Mouse (Mus musculus) MEL (cell line): ENCODE measurements around the gene Gm12394. TPM values are rescaled to one million over a fixed set of nuclear protein-coding genes. Genes with fewer than 3 reads are reported as not detected.

Source experiments
- DNase-seq: peaks from one replicate; pipeline ENCODE4 v3.0.0; 2011; ENCODE audit warnings: low read depth, low spot score
- H3K27ac ChIP-seq: 2 replicates; pipeline ENCODE4 v1.5.1; 2012; ENCODE audit warnings: low read depth, mild to moderate bottlenecking, control low read depth, low read length, moderate library complexity; ENCODE audit not compliant: control insufficient read depth
- H3K27me3 ChIP-seq, 2 experiments: fragments of 150-350 bp in 1 of 2; sonication (generic) in 1 of 2; 2 replicates each; pipeline ENCODE4 v1.6.1; 2012; ENCODE audit warnings: low read length in 2 of 2, mild to moderate bottlenecking in 2 of 2, improper control_type of control experiment in 1 of 2, moderate library complexity in 1 of 2; ENCODE audit not compliant: insufficient read depth in 2 of 2, control insufficient read depth in 1 of 2
- H3K36me3 ChIP-seq, 2 experiments: 2 replicates each; pipeline ENCODE4 v1.6.1; 2012 to 2014; ENCODE audit warnings: low read length in 2 of 2, improper control_type of control experiment in 1 of 2, inconsistent platforms in 1 of 2, mild to moderate bottlenecking in 1 of 2; ENCODE audit not compliant: insufficient read depth in 2 of 2, control insufficient read depth in 1 of 2
- H3K4me1 ChIP-seq, 2 experiments: fragments of 150-350 bp in 1 of 2; sonication (generic) in 1 of 2; 2 replicates each; pipeline ENCODE4 v1.6.1; 2012; ENCODE audit warnings: low read length in 2 of 2, improper control_type of control experiment in 1 of 2, mild to moderate bottlenecking in 1 of 2; ENCODE audit not compliant: insufficient read depth in 2 of 2, control insufficient read depth in 1 of 2
- H3K4me3 ChIP-seq, 2 experiments: fragments of 150-350 bp in 1 of 2; sonication (generic) in 1 of 2; 2 replicates each; pipeline ENCODE4 v1.5.1; 2012; ENCODE audit warnings: low read depth in 2 of 2, low read length in 2 of 2, mild to moderate bottlenecking in 2 of 2, moderate library complexity in 2 of 2, control low read depth in 1 of 2, improper control_type of control experiment in 1 of 2; ENCODE audit not compliant: control insufficient read depth in 1 of 2, insufficient read depth in 1 of 2
- H3K79me2 ChIP-seq: 2 replicates; pipeline ENCODE4 v1.6.1; 2012; ENCODE audit warnings: mild to moderate bottlenecking, low read length, moderate library complexity; ENCODE audit not compliant: control insufficient read depth, poor library complexity, insufficient read depth
- H3K9ac ChIP-seq: 2 replicates; pipeline ENCODE4 v1.6.1; 2012; ENCODE audit warnings: low read depth, mild to moderate bottlenecking, control low read depth, low read length, moderate library complexity; ENCODE audit not compliant: control insufficient read depth, poor library complexity, severe bottlenecking
- H3K9me3 ChIP-seq: fragments of 150-350 bp; sonication (generic); replicated peaks from 2 replicates; pipeline ENCODE4 v1.6.1; 2012; ENCODE audit warnings: mild to moderate bottlenecking, low read length, improper control_type of control experiment, moderate library complexity; ENCODE audit not compliant: insufficient read depth
- BHLHE40 ChIP-seq: IDR thresholded peaks from 2 replicates; pipeline ENCODE4 v1.6.1; 2012; ENCODE audit warnings: low read depth, mild to moderate bottlenecking, inconsistent platforms, low read length, improper control_type of control experiment, borderline replicate concordance
- CHD1 ChIP-seq: IDR thresholded peaks from 2 replicates; pipeline ENCODE4 v1.6.1; 2012; ENCODE audit warnings: low read depth, mild to moderate bottlenecking, inconsistent platforms, low read length, improper control_type of control experiment
- CHD2 ChIP-seq: IDR thresholded peaks from 2 replicates; pipeline ENCODE4 v1.6.1; 2011; ENCODE audit warnings: low read length, improper control_type of control experiment
- CTCF ChIP-seq, 3 experiments: IDR thresholded peaks in 2 of 3; conservative IDR thresholded peaks in 1 of 3; 2 replicates each; pipeline ENCODE4 v1.5.1; 2011 to 2012; ENCODE audit warnings: low read length in 3 of 3, low read depth in 2 of 3, mild to moderate bottlenecking in 2 of 3, improper control_type of control experiment in 1 of 3, inconsistent platforms in 1 of 3, mixed read lengths in 1 of 3, moderate library complexity in 1 of 3; ENCODE audit not compliant: control insufficient read depth in 1 of 3, insufficient read depth in 1 of 3, poor library complexity in 1 of 3, severe bottlenecking in 1 of 3
- ELF1 ChIP-seq: IDR thresholded peaks from 2 replicates; pipeline ENCODE4 v1.6.1; 2014; ENCODE audit warnings: low read depth, mild to moderate bottlenecking, inconsistent platforms, low read length, improper control_type of control experiment, moderate library complexity
- EP300 ChIP-seq, 2 experiments: IDR thresholded peaks; 2 replicates each; pipeline ENCODE4 v1.6.1; 2011; ENCODE audit warnings: improper control_type of control experiment in 2 of 2, low read length in 2 of 2, low read depth in 1 of 2, mild to moderate bottlenecking in 1 of 2
- GABPA ChIP-seq: IDR thresholded peaks from 2 replicates; pipeline ENCODE4 v1.6.1; 2012; ENCODE audit warnings: low read depth, mild to moderate bottlenecking, inconsistent platforms, low read length, improper control_type of control experiment, moderate library complexity
- GATA1 ChIP-seq: IDR thresholded peaks from 2 replicates; pipeline ENCODE4 v1.6.1; 2011; ENCODE audit warnings: low read depth, low read length, improper control_type of control experiment
- HCFC1 ChIP-seq: IDR thresholded peaks from 2 replicates; pipeline ENCODE4 v1.6.1; 2012; ENCODE audit warnings: low read depth, mild to moderate bottlenecking, inconsistent platforms, low read length, improper control_type of control experiment, moderate library complexity
- JUND ChIP-seq: IDR thresholded peaks from 2 replicates; pipeline ENCODE4 v1.6.1; 2011; ENCODE audit warnings: low read depth, mild to moderate bottlenecking, improper control_type of control experiment, low read length
- MAFK ChIP-seq: IDR thresholded peaks from 2 replicates; pipeline ENCODE4 v1.6.1; 2011; ENCODE audit warnings: low read depth, mild to moderate bottlenecking, low read length, improper control_type of control experiment, borderline replicate concordance
- MAX ChIP-seq: IDR thresholded peaks from 2 replicates; pipeline ENCODE4 v1.6.1; 2011; ENCODE audit warnings: low read length, improper control_type of control experiment
- MEF2A ChIP-seq: IDR thresholded peaks from 2 replicates; pipeline ENCODE4 v1.6.1; 2014; ENCODE audit warnings: low read depth, mild to moderate bottlenecking, inconsistent platforms, low read length, improper control_type of control experiment; ENCODE audit not compliant: poor library complexity, insufficient replicate concordance, severe bottlenecking; ENCODE audit errors: extremely low read depth
- MXI1 ChIP-seq: IDR thresholded peaks from 2 replicates; pipeline ENCODE4 v1.6.1; 2011; ENCODE audit warnings: mild to moderate bottlenecking, low read depth, low read length, improper control_type of control experiment
- MYC ChIP-seq: IDR thresholded peaks from 2 replicates; pipeline ENCODE4 v1.6.1; 2011; ENCODE audit warnings: low read depth, mild to moderate bottlenecking, low read length, improper control_type of control experiment, moderate library complexity
- NRF1 ChIP-seq: IDR thresholded peaks from 2 replicates; pipeline ENCODE4 v1.6.1; 2014; ENCODE audit warnings: low read depth, mild to moderate bottlenecking, inconsistent platforms, low read length, improper control_type of control experiment, moderate library complexity; ENCODE audit not compliant: poor library complexity, insufficient read depth, severe bottlenecking
- POLR2A ChIP-seq, 2 experiments: IDR thresholded peaks; 2 replicates each; pipeline ENCODE4 v1.6.1; 2011 to 2012; ENCODE audit warnings: low read length in 2 of 2, mild to moderate bottlenecking in 2 of 2, control low read depth in 1 of 2, improper control_type of control experiment in 1 of 2, low read depth in 1 of 2, moderate library complexity in 1 of 2; ENCODE audit not compliant: control insufficient read depth in 1 of 2, insufficient read depth in 1 of 2, poor library complexity in 1 of 2
- POLR2AphosphoS2 ChIP-seq: IDR thresholded peaks from 2 replicates; pipeline ENCODE4 v1.6.1; 2011; ENCODE audit warnings: low read length, improper control_type of control experiment
- POLR2AphosphoS5 ChIP-seq: IDR thresholded peaks from 2 replicates; pipeline ENCODE4 v1.6.1; 2012; ENCODE audit warnings: low read depth, borderline replicate concordance, mild to moderate bottlenecking, inconsistent platforms, low read length, moderate library complexity, mixed read lengths
- RAD21 ChIP-seq: IDR thresholded peaks from 2 replicates; pipeline ENCODE4 v1.6.1; 2011; ENCODE audit warnings: mild to moderate bottlenecking, low read depth, low read length, improper control_type of control experiment
- RCOR1 ChIP-seq: IDR thresholded peaks from 2 replicates; pipeline ENCODE4 v1.6.1; 2012; ENCODE audit warnings: low read depth, mild to moderate bottlenecking, inconsistent platforms, low read length, improper control_type of control experiment
- SIN3A ChIP-seq: IDR thresholded peaks from 2 replicates; pipeline ENCODE4 v1.6.1; 2012; ENCODE audit warnings: low read length, improper control_type of control experiment, inconsistent platforms
- SMC3 ChIP-seq: IDR thresholded peaks from 2 replicates; pipeline ENCODE4 v1.6.1; 2011; ENCODE audit warnings: low read depth, low read length, improper control_type of control experiment
- TAL1 ChIP-seq: IDR thresholded peaks from 2 replicates; pipeline ENCODE4 v1.6.1; 2012; ENCODE audit warnings: mild to moderate bottlenecking, inconsistent platforms, low read length, moderate library complexity, mixed read lengths
- TBP ChIP-seq: IDR thresholded peaks from 2 replicates; pipeline ENCODE4 v1.8.0; 2011; ENCODE audit warnings: low read depth, low read length, improper control_type of control experiment
- TCF12 ChIP-seq: IDR thresholded peaks from 2 replicates; pipeline ENCODE4 v1.6.1; 2014; ENCODE audit warnings: low read depth, mild to moderate bottlenecking, inconsistent platforms, low read length, improper control_type of control experiment, moderate library complexity
- UBTF ChIP-seq: IDR thresholded peaks from 2 replicates; pipeline ENCODE4 v1.6.1; 2012; ENCODE audit warnings: low read depth, mild to moderate bottlenecking, inconsistent platforms, low read length, improper control_type of control experiment, moderate library complexity, borderline replicate concordance; ENCODE audit not compliant: insufficient read depth
- USF1 ChIP-seq: IDR thresholded peaks from 2 replicates; pipeline ENCODE4 v1.6.1; 2014; ENCODE audit warnings: low read depth, mild to moderate bottlenecking, inconsistent platforms, low read length, improper control_type of control experiment, moderate library complexity
- USF2 ChIP-seq, 2 experiments: IDR thresholded peaks; 2 replicates each; pipeline ENCODE4 v1.6.1; 2011 to 2012; ENCODE audit warnings: improper control_type of control experiment in 2 of 2, low read length in 2 of 2, borderline replicate concordance in 1 of 2, inconsistent platforms in 1 of 2, low read depth in 1 of 2, mild to moderate bottlenecking in 1 of 2; ENCODE audit not compliant: insufficient read depth in 1 of 2
- ZC3H11A ChIP-seq: IDR thresholded peaks from 2 replicates; pipeline ENCODE4 v1.6.1; 2012; ENCODE audit warnings: low read depth, mild to moderate bottlenecking, inconsistent platforms, low read length, improper control_type of control experiment
- ZMIZ1 ChIP-seq: IDR thresholded peaks from 2 replicates; pipeline ENCODE4 v1.6.1; 2012; ENCODE audit warnings: low read depth, mild to moderate bottlenecking, inconsistent platforms, low read length, improper control_type of control experiment, moderate library complexity
- ZNF384 ChIP-seq: IDR thresholded peaks from 2 replicates; pipeline ENCODE4 v1.6.1; 2012; ENCODE audit warnings: low read depth, mild to moderate bottlenecking, inconsistent platforms, low read length, improper control_type of control experiment
- polyA plus RNA-seq, 2 experiments: library from polyadenylated mRNA; stranded (reverse) in 1 of 2; unstranded in 1 of 2; fragments of >175 nt in 1 of 2; fragments of >200 nt in 1 of 2; gene quantifications; 2 replicates each; pipeline versions ENCODE4 v1.2.1 to v1.2.4; 2012; ENCODE audit warnings: low replicate concordance in 2 of 2, low read depth in 1 of 2; ENCODE audit not compliant: insufficient read length in 2 of 2, insufficient read depth in 1 of 2, missing spikeins in 1 of 2
- total RNA-seq: library from RNA; depleted of rRNA; stranded (reverse); fragments of 300-350 nt; gene quantifications from 2 replicates; pipeline ENCODE4 v1.2.3, GENCODE M21; 2012

Gm12394 gene
- total and polyA plus RNA-seq, 3 experiments: 0.10 TPM; not detected in 2

DNA sequence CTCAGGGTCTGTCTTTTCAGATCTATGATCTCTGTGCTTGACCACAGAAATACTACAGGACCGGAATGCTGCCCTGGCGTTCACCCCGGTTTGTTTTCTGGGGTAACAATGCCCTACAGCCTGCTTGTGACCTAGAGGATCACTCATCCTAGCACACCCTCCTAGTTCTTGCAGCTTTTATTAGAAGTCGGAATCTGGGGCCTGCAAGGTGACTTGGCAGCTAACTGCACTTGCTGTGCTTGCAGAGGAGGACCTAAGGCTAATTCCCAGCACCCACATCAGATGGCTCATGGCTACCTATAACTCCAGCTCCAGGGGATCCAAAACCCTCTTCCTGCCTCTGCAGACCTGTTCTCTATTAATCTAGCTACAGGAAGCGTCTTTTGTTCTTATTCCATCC is 46.2 kb upstream of the Gm12394 start:
- Histone ChIP-seq H3K4me3 (no peak overlapping the region), H3K79me2 (no peaks in the 10 kb centered on the region), H3K9me3 (no peaks in the 10 kb centered on the region), H3K36me3 (no peaks in the 10 kb centered on the region), H3K9ac (no peak overlapping the region), H3K27me3 (peaks cover 2 to 4% of the 10 kb centered on the region in 2 experiments; a peak in 3 of 4 replicates), H3K4me1 (no peaks in the 10 kb centered on the region), H3K27ac (no peak overlapping the region)
- TF ChIP-seq TCF12 (no peak), ELF1 (no peak), CHD2 (no peak), GABPA (no peak), MYC (no peak), CHD1 (no peak), RAD21 (no peak), POLR2A (IDR thresholded peaks at IDR 0.05; ENCODE audit: control insufficient read depth in 1 of 2, insufficient read depth in 1 of 2, low read depth in 1 of 2, low read length in 2 of 2, poor library complexity in 1 of 2) (no peak), TBP (no peak), NRF1 (no peak), GATA1 (no peak)
- no peak for DNase-seq

DNA sequence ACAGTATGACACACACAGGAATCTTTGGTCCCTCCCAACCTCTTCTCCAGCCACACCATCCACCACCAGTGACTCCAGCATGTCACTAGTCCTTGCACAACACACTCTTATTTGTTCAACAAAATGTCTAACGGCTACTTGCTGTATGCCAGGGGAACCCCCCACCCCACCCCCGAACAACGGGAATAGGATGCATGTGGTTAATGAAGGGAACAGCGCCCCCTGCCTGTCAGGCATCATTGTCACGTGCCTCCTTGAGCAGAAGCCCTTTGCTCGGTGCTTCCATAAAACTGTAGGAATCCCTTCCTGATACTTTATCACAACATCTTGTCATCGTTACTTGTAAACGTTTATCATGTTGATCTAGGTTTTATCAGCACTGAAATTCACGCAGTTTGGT is 45.6 kb upstream of the Gm12394 start:
- Histone ChIP-seq H3K9me3 (no peaks in the 10 kb centered on the region), H3K9ac (no peak overlapping the region), H3K79me2 (no peaks in the 10 kb centered on the region), H3K27ac (no peak overlapping the region), H3K4me3 (no peak overlapping the region), H3K4me1 (no peaks in the 10 kb centered on the region), H3K36me3 (no peaks in the 10 kb centered on the region), H3K27me3 (peaks cover 2 to 4% of the 10 kb centered on the region in 2 experiments; a peak in 3 of 4 replicates)
- DNase-seq: peak; percentile 67
- TF ChIP-seq ZMIZ1: no peak
- no peak for TF ChIP-seq MAFK
- no peak for TF ChIP-seq GATA1
- TF ChIP-seq UBTF: no peak
- TF ChIP-seq CTCF (IDR thresholded peaks at IDR 0.05 in 2 of 3, conservative IDR thresholded peaks at IDR 0.05 in 1 of 3; ENCODE audit: control insufficient read depth in 1 of 3, insufficient read depth in 1 of 3, low read depth in 2 of 3, low read length in 3 of 3, poor library complexity in 1 of 3, severe bottlenecking in 1 of 3): peak; percentile 81 to 87 (median 83)
- TF ChIP-seq BHLHE40: peak; percentile 96
- TF ChIP-seq JUND: no peak
- peak; percentile 94 for TF ChIP-seq USF1
- no peak for TF ChIP-seq ZNF384
- TF ChIP-seq MAX: peak; percentile 90
- TF ChIP-seq POLR2AphosphoS2: no peak
- TF ChIP-seq MXI1: no peak
- no peak for TF ChIP-seq EP300 (IDR thresholded peaks at IDR 0.05; ENCODE audit: low read depth in 1 of 2, low read length in 2 of 2)
- TF ChIP-seq ELF1: no peak
- no peak for TF ChIP-seq RCOR1
- peak; percentile 49 for TF ChIP-seq ZC3H11A
- TF ChIP-seq MYC: peak; percentile 86
- TF ChIP-seq HCFC1: no peak
- no peak for TF ChIP-seq TAL1
- TF ChIP-seq POLR2AphosphoS5: no peak
- peak; percentile 50 for TF ChIP-seq RAD21
- TF ChIP-seq MEF2A: no peak
- no peak for TF ChIP-seq TCF12
- peak; percentile 78 for TF ChIP-seq SMC3
- TF ChIP-seq SIN3A: no peak
- TF ChIP-seq USF2 (IDR thresholded peaks at IDR 0.05; ENCODE audit: borderline replicate concordance in 1 of 2, insufficient read depth in 1 of 2, low read depth in 1 of 2, low read length in 2 of 2): peak in 1 of 2 experiments; percentile 74; a peak in 2 of 4 replicates
